Mouse (Mus musculus) thymus, adult 2 months (tissue): Measurements from ENCODE around the gene Pramel3. TPM values are rescaled to one million over a fixed set of nuclear protein-coding genes. Genes with fewer than 3 reads are reported as not detected.
"Not testable (repeated sequence)": the region's sequence is repeated elsewhere in the genome, so short reads cannot be mapped to it uniquely, and the experiment has no call there.

Experiments
- DNase-seq: peaks from one replicate; pipeline ENCODE4 v3.0.0; 2021
- H3K27ac ChIP-seq: fragments of 200-500 bp; 2 replicates; pipeline ENCODE4 v1.5.1; 2012; ENCODE audit warnings: low read length, control low read depth; ENCODE audit not compliant: control insufficient read depth, insufficient read depth
- H3K27me3 ChIP-seq: fragments of 200-500 bp; 2 replicates; pipeline ENCODE4 v1.6.1; 2012; ENCODE audit warnings: mild to moderate bottlenecking, low read length, moderate library complexity, mixed read lengths; ENCODE audit not compliant: control insufficient read depth, insufficient read depth
- H3K36me3 ChIP-seq: fragments of 200-500 bp; 2 replicates; pipeline ENCODE4 v1.6.1; 2012; ENCODE audit warnings: mild to moderate bottlenecking, low read length, moderate library complexity; ENCODE audit not compliant: control insufficient read depth, insufficient read depth
- H3K4me1 ChIP-seq: fragments of 200-500 bp; replicated peaks from 2 replicates; pipeline ENCODE4 v1.6.1; 2012; ENCODE audit warnings: low read length; ENCODE audit not compliant: control insufficient read depth, insufficient read depth
- H3K4me3 ChIP-seq: fragments of 200-500 bp; 2 replicates; pipeline ENCODE4 v1.5.1; 2012; ENCODE audit warnings: mild to moderate bottlenecking, low read length, control low read depth, moderate library complexity; ENCODE audit not compliant: control insufficient read depth, insufficient read depth
- WGBS: fragments of 180-500 bp; shearing (Covaris S2); methylation state at CpG from one replicate; pipeline ENCODE4 v1.1.7; 2018; 5-methylcytosine and 5-hydroxymethylcytosine counted together
- polyA plus RNA-seq: library from polyadenylated mRNA; depleted of rRNA; stranded (reverse); fragments of >200 nt; gene quantifications from 2 replicates; pipeline ENCODE4 v1.2.3, GENCODE M21; 2012; rRNA removed

Gene Pramel3
- not detected in 2 replicates for polyA plus RNA-seq

DNA sequence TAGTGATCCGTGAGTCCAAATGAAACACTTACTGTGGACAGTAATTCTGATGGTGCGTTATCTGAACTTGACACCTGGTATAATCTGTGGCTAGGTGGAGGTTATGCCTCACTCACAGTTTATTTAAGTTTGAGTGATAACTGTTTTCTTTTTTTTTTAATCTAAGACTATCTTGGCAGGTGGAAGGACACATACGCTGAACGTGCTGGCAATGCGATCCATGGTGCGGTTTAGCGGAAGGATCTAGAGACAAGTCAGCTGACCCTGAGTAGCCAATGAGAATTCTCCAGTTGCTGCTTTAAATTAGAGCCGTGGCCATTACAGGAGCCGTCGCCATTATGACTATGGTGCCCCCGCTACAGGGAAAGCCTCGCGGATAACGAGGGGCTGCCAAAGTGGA, at the start of gene Pramel3:
Pramel3 (plus strand) TSS at position 301 of the 400 bp plus-strand sequence.
- not testable (repeated sequence) for H3K4me3 ChIP-seq, H3K36me3 ChIP-seq, DNase-seq, H3K27ac ChIP-seq, H3K4me1 ChIP-seq, H3K27me3 ChIP-seq
- 98% methylated on average over 14 of the region's 14 CpGs for WGBS

- H3K4me3 ChIP-seq, H3K27me3 ChIP-seq, H3K4me1 ChIP-seq, H3K27ac ChIP-seq, H3K36me3 ChIP-seq, DNase-seq: not testable (repeated sequence)
- 23% methylated on average over 3 of the region's 6 CpGs for WGBS
These were observed 58.6 kb downstream of the Pramel3 start for GRCm38 (mm10) chrX:135360685-135361084.

DNA sequence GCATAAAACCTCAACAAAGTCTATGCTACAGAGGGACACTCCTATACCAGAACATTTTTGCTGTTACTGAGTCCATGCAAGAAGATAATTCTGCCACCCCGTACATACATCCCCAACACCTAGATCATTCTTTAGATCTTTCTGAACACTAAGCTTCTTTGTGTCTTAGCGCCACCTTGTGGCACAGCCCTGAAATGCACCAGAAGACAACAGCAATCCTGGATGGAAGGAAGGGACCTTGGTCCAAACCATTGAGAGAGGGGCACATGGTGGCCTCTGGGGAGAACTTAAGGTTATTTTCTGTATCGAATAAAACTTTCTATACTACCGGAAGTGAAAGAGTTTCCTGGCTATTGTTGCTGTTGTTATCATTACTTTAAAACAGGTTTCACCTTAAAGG, 59.8 kb downstream of the Pramel3 start:
- H3K4me3 ChIP-seq, H3K4me1 ChIP-seq, DNase-seq, H3K27ac ChIP-seq, H3K27me3 ChIP-seq, H3K36me3 ChIP-seq: not testable (repeated sequence)
- no CpG with 5 or more reads among the region's 4 CpGs for WGBS

Other genes starting within 250 kb of the Pramel3 start
- not detected in 2 replicates for gene Gm15023, start 124.7 kb upstream of the Pramel3 start, polyA plus RNA-seq
- gene Tceal6, start 91.6 kb upstream of the Pramel3 start, polyA plus RNA-seq: not detected in 2 replicates
- gene Gm5128, start 71.0 kb downstream of the Pramel3 start, polyA plus RNA-seq: not detected in 2 replicates
- not detected in 2 replicates for gene Gm7903, start 131.5 kb downstream of the Pramel3 start, polyA plus RNA-seq
- gene AV320801, start 192.3 kb downstream of the Pramel3 start, polyA plus RNA-seq: not detected in 2 replicates